Mouse (Mus musculus) heart, adult 18-20 months (tissue): Measurements from ENCODE around the gene Acads. TPM values are rescaled to one million over a fixed set of nuclear protein-coding genes. Genes with fewer than 3 reads are reported as not detected.

Experiments used
- DNase-seq, 2 experiments: peaks; one replicate each; pipeline ENCODE4 v3.0.0; 2021 to 2022; ENCODE audit warnings: mixed read lengths in 1 of 2
- total RNA-seq, 2 experiments: library from RNA; stranded (reverse); gene quantifications; 2 replicates each; pipeline ENCODE4 v1.2.3; 2021

Gene Acads
- total RNA-seq, 2 experiments from 2014 or later = 230 to 252 TPM

- DNase-seq = no peak
Observed at GRCm38 (mm10) chr5:115071096-115071901, 47.8 kb downstream of the Acads start.

GRCm38 (mm10) chr5:115070457-115070856 lies 48.7 kb downstream of the Acads start:
- DNase-seq = no peak

- no peak for DNase-seq
Observed at GRCm38 (mm10) chr5:115069611-115070010, 49.5 kb downstream of the Acads start.

GRCm38 (mm10) chr5:115068671-115069421 lies 50.3 kb downstream of the Acads start:
- DNase-seq = no peak

- DNase-seq = no peak
Observed at GRCm38 (mm10) chr5:115066245-115066644, 52.9 kb downstream of the Acads start.

GRCm38 (mm10) chr5:115063391-115063790 lies 55.8 kb downstream of the Acads start:
- no peak for DNase-seq

- no peak for DNase-seq
Observed at GRCm38 (mm10) chr5:115062566-115062965, 56.6 kb downstream of the Acads start.

- no peak for DNase-seq
Observed at GRCm38 (mm10) chr5:115060977-115061376, 58.2 kb downstream of the Acads start.

Other genes with a start within 250 kb of the Acads start
- 1 to 10 TPM; 5.0 TPM for gene Oasl2, start 222.4 kb downstream of the Acads start, total RNA-seq
- gene Oasl1, start 196.1 kb downstream of the Acads start, total RNA-seq = under 1 TPM; 0.39 to 0.82 TPM
- gene 2210016L21Rik, start 177.2 kb downstream of the Acads start, total RNA-seq = 10 to 100 TPM; 25.3 to 28.0 TPM
- not detected for gene Hnf1a, start 148.3 kb downstream of the Acads start, total RNA-seq
- gene Sppl3, start 108.2 kb downstream of the Acads start, total RNA-seq = 10 to 100 TPM; 30.1 to 32.2 TPM
- not detected for gene Gm10401, start 21.1 kb downstream of the Acads start, total RNA-seq
- gene Unc119b, start 15.6 kb upstream of the Acads start, total RNA-seq = 10 to 100 TPM; 19.3 to 20.2 TPM
- gene Mlec, start 38.8 kb upstream of the Acads start, total RNA-seq = 10 to 100 TPM; 81.5 to 82.4 TPM
- 1 to 10 TPM; 1.8 to 2.0 TPM for gene Cabp1, start 75.0 kb upstream of the Acads start, total RNA-seq
- 10 to 100 TPM; 35.6 to 37.4 TPM for gene Pop5, start 116.5 kb upstream of the Acads start, total RNA-seq
- gene Rnf10, start 153.6 kb upstream of the Acads start, total RNA-seq = 100 to 1,000 TPM; 373 to 434 TPM
- 100 to 1,000 TPM; 150 to 174 TPM for gene Coq5, start 160.3 kb upstream of the Acads start, total RNA-seq
- 10 to 100 TPM; 95.3 to 98.8 TPM for gene Dynll1, start 181.7 kb upstream of the Acads start, total RNA-seq
- gene Srsf9, start 207.8 kb upstream of the Acads start, total RNA-seq = 10 to 100 TPM; 18.2 to 19.2 TPM
- gene Gatc, start 221.8 kb upstream of the Acads start, total RNA-seq = 10 to 100 TPM; 17.2 to 18.0 TPM
- 10 to 100 TPM; 26.9 to 28.4 TPM for gene Triap1, start 221.9 kb upstream of the Acads start, total RNA-seq
- gene Cox6a1, start 229.6 kb upstream of the Acads start, total RNA-seq = 100 to 1,000 TPM; 273 to 280 TPM